Mouse (Mus musculus) heart, embryonic 11.5 days (tissue): Measurements from ENCODE around the gene Gm14569. TPM values are rescaled to one million over a fixed set of nuclear protein-coding genes. Genes with fewer than 3 reads are reported as not detected.

Experiments
- ATAC-seq: fragments of 200-750 bp; cut with Nextera tagmentation; replicated peaks from 2 replicates; pipeline ENCODE4 v1.8.0; 2017; ENCODE audit warnings: moderate library complexity; ENCODE audit not compliant: insufficient number of reproducible peaks, low FRiP score, low TSS enrichment
- H3K27ac ChIP-seq: fragments of 300-500 bp; sonication (generic); 2 replicates; pipeline ENCODE4 v1.5.1; 2014; ENCODE audit warnings: mild to moderate bottlenecking, low read depth, low read length
- H3K27me3 ChIP-seq: fragments of 300-500 bp; sonication (generic); 2 replicates; pipeline ENCODE4 v1.6.1; 2014; ENCODE audit warnings: mild to moderate bottlenecking, low read length, mixed read lengths; ENCODE audit not compliant: control insufficient read depth, insufficient read depth
- H3K36me3 ChIP-seq: fragments of 300-500 bp; sonication (generic); 2 replicates; pipeline ENCODE4 v1.6.1; 2014; ENCODE audit warnings: mild to moderate bottlenecking, low read length, moderate library complexity, mixed read lengths; ENCODE audit not compliant: control insufficient read depth, insufficient read depth
- H3K4me1 ChIP-seq: fragments of 300-500 bp; sonication (generic); 2 replicates; pipeline ENCODE4 v1.6.1; 2014; ENCODE audit warnings: low read length; ENCODE audit not compliant: control insufficient read depth, insufficient read depth
- H3K4me2 ChIP-seq: fragments of 300-500 bp; sonication (generic); 2 replicates; pipeline ENCODE4 v1.6.1; 2014; ENCODE audit warnings: mild to moderate bottlenecking, moderate library complexity
- H3K4me3 ChIP-seq: fragments of 300-500 bp; sonication (generic); 2 replicates; pipeline ENCODE4 v1.5.1; 2014; ENCODE audit warnings: low read depth, low read length
- H3K9ac ChIP-seq: fragments of 300-500 bp; sonication (generic); 2 replicates; pipeline ENCODE4 v1.6.1; 2014; ENCODE audit warnings: mild to moderate bottlenecking, low read depth, low read length, moderate library complexity
- H3K9me3 ChIP-seq: fragments of 300-500 bp; sonication (generic); replicated peaks from 2 replicates; pipeline ENCODE4 v1.6.1; 2016; ENCODE audit warnings: low read length; ENCODE audit not compliant: control insufficient read depth
- WGBS: fragments of 180-500 bp; shearing (Covaris S2); extraction: QIAGEN DNeasy Blood & Tissue Kit; methylation state at CpG from one replicate; pipeline ENCODE4 v1.1.7; 2014; ENCODE audit not compliant: insufficient replicate concordance; 5-methylcytosine and 5-hydroxymethylcytosine counted together
- polyA plus RNA-seq: library from polyadenylated mRNA; unstranded; fragments of >200 nt; fragmentation: Nextera tagmentation; extraction: Ambion mirVana; gene quantifications from 2 replicates; pipeline ENCODE4 v1.2.1, GENCODE M21; 2014

Gm14569 gene
- polyA plus RNA-seq, 1 experiment from 2014 or later: not detected

- no peaks in the 10 kb centered on the region for H3K36me3 ChIP-seq
- no peak overlapping the region for H3K4me2 ChIP-seq
- no peaks in the 10 kb centered on the region for H3K4me1 ChIP-seq
- H3K9me3 ChIP-seq: no peaks in the 10 kb centered on the region
- no peaks in the 10 kb centered on the region for H3K27me3 ChIP-seq
- H3K4me3 ChIP-seq: no peak overlapping the region
- 38% methylated on average over 7 of the region's 7 CpGs for WGBS
- no peak overlapping the region for H3K9ac ChIP-seq
- ATAC-seq: no peak
- H3K27ac ChIP-seq: no peak overlapping the region
These were observed 3.6 kb downstream of the Gm14569 start for GRCm38 (mm10) chrX:36487996-36488395.

GRCm38 (mm10) chrX:36474873-36475272, 16.8 kb downstream of the Gm14569 start:
- H3K36me3 ChIP-seq: no peaks in the 10 kb centered on the region
- no peak overlapping the region for H3K4me3 ChIP-seq
- no peak overlapping the region for H3K27ac ChIP-seq
- H3K4me2 ChIP-seq: no peak overlapping the region
- H3K9ac ChIP-seq: no peak overlapping the region
- WGBS: 77% methylated on average over 3 of the region's 3 CpGs
- H3K27me3 ChIP-seq: no peaks in the 10 kb centered on the region
- no peaks in the 10 kb centered on the region for H3K9me3 ChIP-seq
- no peaks in the 10 kb centered on the region for H3K4me1 ChIP-seq
- ATAC-seq: no peak

DNA sequence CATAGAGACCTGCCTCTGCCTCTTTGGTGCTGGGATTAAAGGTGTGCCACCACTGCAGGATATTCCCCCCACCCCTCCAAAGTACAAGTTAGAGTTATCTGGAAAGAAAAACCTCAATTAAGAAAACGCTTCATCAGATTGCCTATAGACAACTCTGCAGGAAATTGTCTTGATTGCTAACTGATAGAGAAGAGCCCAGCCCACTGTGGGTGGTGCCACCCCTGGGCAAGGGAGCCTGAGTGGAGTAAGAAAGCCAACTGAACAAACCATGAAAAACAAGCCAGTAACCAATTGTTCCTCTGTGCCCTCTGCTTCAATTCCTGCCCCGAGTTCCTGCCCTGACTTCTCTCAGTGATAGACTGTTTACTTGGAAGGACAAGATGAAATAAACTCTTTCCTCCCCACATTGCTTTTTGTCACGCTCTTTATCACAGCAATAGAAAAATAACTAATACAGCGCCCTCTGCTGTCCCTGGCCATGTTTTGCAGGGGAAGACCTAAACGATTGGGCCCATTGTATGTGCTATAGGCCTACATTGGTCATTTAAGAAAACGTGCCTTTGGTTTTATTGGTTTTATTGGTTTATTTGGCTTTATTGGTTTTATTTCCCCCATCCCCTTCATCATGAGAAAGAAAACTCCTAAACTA, 17.4 kb downstream of the Gm14569 start:
- WGBS: 44% methylated on average over 6 of the region's 6 CpGs
- Histone ChIP-seq H3K27me3 (no peaks in the 10 kb centered on the region), H3K4me1 (no peaks in the 10 kb centered on the region), H3K36me3 (no peaks in the 10 kb centered on the region), H3K9ac (no peak overlapping the region), H3K27ac (no peak overlapping the region), H3K9me3 (no peaks in the 10 kb centered on the region), H3K4me2 (no peak overlapping the region), H3K4me3 (no peak overlapping the region)
- no peak for ATAC-seq

DNA sequence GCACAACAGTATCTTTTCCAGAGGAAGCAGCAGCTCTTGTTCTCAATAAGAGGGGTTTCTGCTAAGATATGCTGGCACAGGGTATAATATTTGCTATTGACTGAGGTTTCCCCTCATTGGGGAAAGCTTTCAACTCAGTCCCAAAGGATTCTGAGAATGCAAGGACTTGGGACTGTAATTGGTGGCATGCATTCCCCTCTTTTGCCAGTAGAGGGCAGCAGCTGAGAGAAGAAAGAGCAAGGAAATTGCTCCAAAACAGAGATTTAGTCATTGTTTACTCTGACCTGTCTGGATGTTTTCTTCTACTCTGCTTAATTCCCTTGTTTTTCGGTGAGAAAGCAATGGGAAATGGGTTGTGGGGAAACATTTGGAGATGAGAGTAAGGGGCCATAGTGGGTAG, 35.6 kb downstream of the Gm14569 start:
- Histone ChIP-seq H3K27me3 (no peaks in the 10 kb centered on the region), H3K27ac (no peak overlapping the region), H3K4me2 (no peak overlapping the region), H3K36me3 (no peaks in the 10 kb centered on the region), H3K4me1 (no peaks in the 10 kb centered on the region), H3K9ac (no peak overlapping the region), H3K4me3 (no peak overlapping the region), H3K9me3 (no peaks in the 10 kb centered on the region)
- no peak for ATAC-seq
- 27% methylated on average over 1 of the region's 1 CpGs for WGBS

- no peaks in the 10 kb centered on the region for H3K36me3 ChIP-seq
- no peak overlapping the region for H3K4me2 ChIP-seq
These were observed 53.7 kb downstream of the Gm14569 start for GRCm38 (mm10) chrX:36437932-36438331.

DNA sequence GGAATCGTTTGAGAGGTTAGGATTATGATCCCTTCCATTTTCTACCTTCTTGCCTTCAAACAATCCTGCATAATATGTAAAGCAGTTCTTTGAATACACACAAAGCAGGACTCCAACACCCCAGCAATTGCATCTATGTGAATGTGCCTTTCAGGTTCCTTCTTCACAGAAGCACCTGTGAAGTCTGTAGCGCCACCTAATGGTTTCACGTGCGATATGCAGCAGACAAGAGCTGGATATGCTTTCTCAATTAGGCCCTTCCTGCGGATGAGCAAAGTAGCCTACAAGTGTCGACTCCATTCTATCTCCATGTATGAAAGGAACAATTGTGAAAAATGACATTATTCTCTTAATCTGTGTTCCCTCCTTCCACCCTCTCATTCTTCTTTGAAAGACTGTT, 56.6 kb downstream of the Gm14569 start:
- no peak for ATAC-seq
- no peak overlapping the region for H3K4me3 ChIP-seq
- no peak overlapping the region for H3K27ac ChIP-seq
- no peak overlapping the region for H3K4me2 ChIP-seq
- no peaks in the 10 kb centered on the region for H3K36me3 ChIP-seq
- H3K27me3 ChIP-seq: no peaks in the 10 kb centered on the region
- no peaks in the 10 kb centered on the region for H3K9me3 ChIP-seq
- 48% methylated on average over 6 of the region's 6 CpGs for WGBS
- no peak overlapping the region for H3K9ac ChIP-seq
- no peaks in the 10 kb centered on the region for H3K4me1 ChIP-seq

More at GRCm38 (mm10) chrX:36437932-36438331, 53.7 kb downstream of the Gm14569 start:
- no peak for ATAC-seq
- H3K9ac ChIP-seq: no peak overlapping the region
- no peak overlapping the region for H3K4me3 ChIP-seq
- no peaks in the 10 kb centered on the region for H3K27me3 ChIP-seq
- no peaks in the 10 kb centered on the region for H3K4me1 ChIP-seq
- 97% methylated on average over 1 of the region's 1 CpGs for WGBS
- H3K27ac ChIP-seq: no peak overlapping the region
- H3K9me3 ChIP-seq: no peaks in the 10 kb centered on the region

GRCm38 (mm10) chrX:36419153-36419552, 72.5 kb downstream of the Gm14569 start:
- no peak overlapping the region for H3K4me2 ChIP-seq
- H3K27ac ChIP-seq: no peak overlapping the region
- no peaks in the 10 kb centered on the region for H3K27me3 ChIP-seq
- no peak overlapping the region for H3K9ac ChIP-seq
- no peaks in the 10 kb centered on the region for H3K36me3 ChIP-seq
- no peaks in the 10 kb centered on the region for H3K4me1 ChIP-seq
- no peaks in the 10 kb centered on the region for H3K9me3 ChIP-seq
- H3K4me3 ChIP-seq: no peak overlapping the region
- 91% methylated on average over 3 of the region's 3 CpGs for WGBS
- ATAC-seq: no peak

GRCm38 (mm10) chrX:36402316-36402715, 89.3 kb downstream of the Gm14569 start:
- Histone ChIP-seq H3K9me3 (no peaks in the 10 kb centered on the region), H3K9ac (no peak overlapping the region), H3K27ac (no peak overlapping the region), H3K27me3 (no peaks in the 10 kb centered on the region), H3K4me2 (no peak overlapping the region), H3K36me3 (no peaks in the 10 kb centered on the region), H3K4me3 (no peak overlapping the region), H3K4me1 (no peaks in the 10 kb centered on the region)
- WGBS: 58% methylated on average over 6 of the region's 6 CpGs
- no peak for ATAC-seq

GRCm38 (mm10) chrX:36400980-36401379, 90.7 kb downstream of the Gm14569 start, which contains the start of gene Gm6268:
Gene Gm6268, plus strand, starts transcription at chrX:36401280.
- Histone ChIP-seq H3K4me1 (no peaks in the 10 kb centered on the region), H3K36me3 (no peaks in the 10 kb centered on the region), H3K4me2 (no peak within 1 kb of the TSS), H3K27ac (no peak within 1 kb of the TSS), H3K9ac (no peak within 1 kb of the TSS), H3K4me3 (no peak within 1 kb of the TSS), H3K9me3 (no peaks in the 10 kb centered on the region), H3K27me3 (no peaks in the 10 kb centered on the region)
- no peak for ATAC-seq
- WGBS: 86% methylated on average over 13 of the region's 13 CpGs
